Mouse (Mus musculus) intestine, postnatal 0 days (tissue): ENCODE measurements around the gene Fam107a. TPM values are rescaled to one million over a fixed set of nuclear protein-coding genes. Genes with fewer than 3 reads are reported as not detected.

ENCODE experiments used
- ATAC-seq: fragments of 200-750 bp; cut with Nextera tagmentation; 2 replicates; pipeline ENCODE4 v1.8.0; 2017; ENCODE audit warnings: mild to moderate bottlenecking, moderate TSS enrichment, moderate library complexity
- H3K27ac ChIP-seq: fragments of 300-500 bp; sonication (generic); 2 replicates; pipeline ENCODE4 v1.5.1; 2014; ENCODE audit warnings: mild to moderate bottlenecking, low read depth, low read length, moderate library complexity
- H3K27me3 ChIP-seq: fragments of 300-500 bp; sonication (generic); replicated peaks from 2 replicates; pipeline ENCODE4 v1.6.1; 2014; ENCODE audit warnings: low read length, mixed read lengths; ENCODE audit not compliant: control insufficient read depth, insufficient read depth
- H3K36me3 ChIP-seq: fragments of 300-500 bp; sonication (generic); 2 replicates; pipeline ENCODE4 v1.6.1; 2014; ENCODE audit warnings: mild to moderate bottlenecking, moderate library complexity; ENCODE audit not compliant: control insufficient read depth, insufficient read depth
- H3K4me1 ChIP-seq: fragments of 300-500 bp; sonication (generic); replicated peaks from 2 replicates; pipeline ENCODE4 v1.6.1; 2014; ENCODE audit warnings: antibody characterized with exemption, low read length, mixed read lengths; ENCODE audit not compliant: control insufficient read depth, insufficient read depth
- H3K4me2 ChIP-seq: fragments of 300-500 bp; sonication (generic); replicated peaks from 2 replicates; pipeline ENCODE4 v1.6.1; 2014; ENCODE audit warnings: low read depth, mild to moderate bottlenecking, moderate library complexity
- H3K4me3 ChIP-seq: fragments of 300-500 bp; sonication (generic); 2 replicates; pipeline ENCODE4 v1.5.1; 2014; ENCODE audit warnings: low read depth, low read length
- H3K9ac ChIP-seq: fragments of 300-500 bp; sonication (generic); 2 replicates; pipeline ENCODE4 v1.6.1; 2014; ENCODE audit warnings: mild to moderate bottlenecking, low read depth, low read length
- H3K9me3 ChIP-seq: fragments of 300-500 bp; sonication (generic); 2 replicates; pipeline ENCODE4 v1.6.1; 2016; ENCODE audit warnings: mixed run types; ENCODE audit not compliant: control insufficient read depth
- CTCF ChIP-seq: sonication (generic); IDR thresholded peaks from 2 replicates; pipeline ENCODE4 v1.5.1; 2016; ENCODE audit warnings: low read depth, mild to moderate bottlenecking, control low read depth, antibody characterized with exemption, moderate library complexity
- WGBS: fragments of 180-500 bp; shearing (Covaris S2); extraction: QIAGEN DNeasy Blood & Tissue Kit; methylation state at CpG from one replicate; pipeline ENCODE4 v1.1.7; 2014; 5-methylcytosine and 5-hydroxymethylcytosine counted together
- polyA plus RNA-seq: library from polyadenylated mRNA; unstranded; fragments of >200 nt; fragmentation: Nextera tagmentation; extraction: Ambion mirVana; gene quantifications from 2 replicates; pipeline ENCODE4 v1.2.1, GENCODE M21; 2015

Fam107a gene
- polyA plus RNA-seq, 1 experiment from 2014 or later = 0.16 TPM

DNA sequence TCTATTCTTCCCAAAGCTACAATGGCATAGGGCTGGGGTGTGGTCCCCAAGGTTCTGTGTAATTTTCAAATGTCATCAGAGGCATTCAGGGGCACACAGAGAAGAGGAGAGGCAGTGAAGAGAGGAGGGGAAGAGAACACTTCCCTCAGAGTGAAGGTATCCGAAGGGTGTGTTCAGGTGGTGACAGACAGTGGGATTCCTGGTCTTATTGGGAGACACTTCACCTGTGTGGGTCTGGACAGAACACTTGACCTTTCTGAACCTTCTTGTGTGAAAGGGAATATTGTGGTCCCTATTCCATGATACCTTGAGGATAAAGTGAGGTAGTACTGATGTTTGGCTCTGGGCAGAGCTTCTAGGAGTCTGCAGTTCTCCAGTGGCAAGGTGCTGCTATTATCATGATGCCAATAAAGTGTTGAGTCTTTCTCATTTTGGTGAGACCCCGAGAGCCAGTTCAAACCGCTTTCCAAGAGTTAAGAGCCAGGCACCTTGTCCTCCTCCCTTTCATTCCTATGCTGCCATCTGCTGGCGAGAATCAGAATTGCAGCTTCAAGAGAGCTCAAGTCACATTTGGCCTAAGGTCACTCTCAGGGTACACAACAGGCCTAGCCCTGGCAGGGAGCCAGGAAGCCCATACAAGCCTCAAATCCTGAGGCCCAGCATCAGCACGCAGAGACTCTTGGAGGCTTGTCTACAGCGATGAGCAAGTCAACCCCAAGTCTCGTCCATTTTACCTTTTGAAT lies 28.6 kb upstream of the Fam107a start:
- 25% methylated on average over 7 of the region's 7 CpGs for WGBS
- TF ChIP-seq CTCF = peak; percentile 98
- H3K4me3 ChIP-seq = no peak overlapping the region
- no peak overlapping the region for H3K27ac ChIP-seq
- peak; percentile 29; the same call in 1 of the 2 replicates for ATAC-seq
- H3K27me3 ChIP-seq = no peaks in the 10 kb centered on the region
- no peak overlapping the region for H3K4me2 ChIP-seq
- no peaks in the 10 kb centered on the region for H3K4me1 ChIP-seq
- H3K9me3 ChIP-seq = no peaks in the 10 kb centered on the region
- H3K9ac ChIP-seq = no peak overlapping the region
- H3K36me3 ChIP-seq = no peaks in the 10 kb centered on the region

DNA sequence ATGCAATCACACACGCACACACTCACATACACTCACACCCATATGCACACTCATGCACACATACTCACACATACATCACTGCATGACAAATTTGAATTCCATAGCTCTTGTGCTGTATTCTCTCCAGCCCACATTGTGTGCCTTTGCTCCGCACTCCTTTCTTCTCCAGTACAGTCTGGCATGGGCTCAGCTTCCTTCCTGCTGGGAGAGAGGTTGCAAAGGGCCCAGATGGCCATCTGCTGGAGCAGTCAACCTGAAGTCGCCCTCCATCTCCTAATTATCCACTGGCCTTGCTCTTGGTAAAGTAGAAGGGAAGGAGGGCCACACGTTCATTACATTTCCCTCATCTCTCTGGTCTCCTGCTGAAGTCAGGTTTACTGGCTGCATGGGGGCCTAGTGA lies 27.7 kb upstream of the Fam107a start:
- H3K36me3 ChIP-seq = no peaks in the 10 kb centered on the region
- no peak overlapping the region for H3K4me3 ChIP-seq
- H3K27me3 ChIP-seq = no peaks in the 10 kb centered on the region
- no peaks in the 10 kb centered on the region for H3K4me1 ChIP-seq
- no peak overlapping the region for H3K27ac ChIP-seq
- no peaks in the 10 kb centered on the region for H3K9me3 ChIP-seq
- 85% methylated on average over 4 of the region's 4 CpGs for WGBS
- ATAC-seq = no peak
- H3K4me2 ChIP-seq = no peak overlapping the region
- no peak overlapping the region for H3K9ac ChIP-seq
- TF ChIP-seq CTCF = no peak

DNA sequence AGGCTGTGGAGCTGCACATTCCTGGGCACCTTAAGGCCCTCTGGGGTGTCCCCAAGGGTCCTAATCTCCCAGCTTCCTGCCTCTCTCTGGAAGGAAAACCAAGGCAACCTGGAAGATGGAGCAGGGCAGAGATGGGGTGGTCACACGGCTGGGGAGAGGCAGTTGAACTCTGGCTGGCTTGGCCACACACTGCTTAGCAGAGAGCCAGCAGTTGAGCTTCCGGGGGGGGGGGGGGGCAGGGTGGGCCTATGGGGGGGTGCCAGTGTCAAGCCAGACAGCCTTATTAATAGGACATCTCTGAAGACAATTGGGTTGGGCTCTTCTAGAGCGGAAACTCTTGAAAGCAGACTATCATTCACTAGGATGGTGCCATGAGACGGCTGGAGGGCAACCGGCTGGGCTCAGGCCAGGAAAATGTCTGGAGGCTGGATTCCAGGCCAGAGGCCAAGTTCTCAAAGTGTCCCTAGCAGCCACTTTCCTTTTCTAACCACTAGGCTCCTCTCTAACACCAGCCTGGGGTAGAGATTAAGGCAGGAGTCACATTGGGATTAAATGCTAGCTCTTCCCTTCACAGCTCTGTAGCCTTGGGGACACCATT lies 24.8 kb upstream of the Fam107a start:
- H3K27me3 ChIP-seq = no peaks in the 10 kb centered on the region
- H3K9ac ChIP-seq = no peak overlapping the region
- no peak for TF ChIP-seq CTCF
- no peak overlapping the region for H3K27ac ChIP-seq
- no peaks in the 10 kb centered on the region for H3K4me1 ChIP-seq
- H3K9me3 ChIP-seq = no peaks in the 10 kb centered on the region
- H3K4me3 ChIP-seq = no peak overlapping the region
- ATAC-seq = no peak
- H3K36me3 ChIP-seq = no peaks in the 10 kb centered on the region
- 72% methylated on average over 5 of the region's 5 CpGs for WGBS
- no peak overlapping the region for H3K4me2 ChIP-seq

DNA sequence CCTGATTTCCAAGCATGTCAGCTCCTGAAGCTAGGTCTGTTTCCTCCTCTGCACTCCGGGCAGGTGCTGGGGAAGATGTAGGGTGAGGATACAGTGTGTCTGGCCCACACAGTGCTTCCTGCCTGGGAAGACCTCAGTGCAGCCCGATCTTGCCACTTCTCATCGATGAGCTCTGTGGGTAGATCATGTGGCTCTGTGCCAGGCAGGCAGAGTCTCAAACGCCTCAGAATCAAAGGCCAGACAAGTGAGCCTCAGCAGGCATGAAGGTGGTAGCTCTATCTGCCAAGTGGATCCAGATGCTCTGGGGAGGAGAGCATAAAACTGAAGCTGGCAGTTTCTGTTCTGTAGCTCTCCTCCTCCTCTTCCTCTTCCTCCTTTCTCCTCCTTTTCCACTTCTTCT lies 22.4 kb upstream of the Fam107a start:
- no peaks in the 10 kb centered on the region for H3K9me3 ChIP-seq
- H3K27me3 ChIP-seq = no peaks in the 10 kb centered on the region
- H3K4me3 ChIP-seq = no peak overlapping the region
- no peaks in the 10 kb centered on the region for H3K36me3 ChIP-seq
- no peak overlapping the region for H3K4me2 ChIP-seq
- no peaks in the 10 kb centered on the region for H3K4me1 ChIP-seq
- no peak for TF ChIP-seq CTCF
- no peak overlapping the region for H3K9ac ChIP-seq
- ATAC-seq = no peak
- 69% methylated on average over 4 of the region's 4 CpGs for WGBS
- no peak overlapping the region for H3K27ac ChIP-seq

DNA sequence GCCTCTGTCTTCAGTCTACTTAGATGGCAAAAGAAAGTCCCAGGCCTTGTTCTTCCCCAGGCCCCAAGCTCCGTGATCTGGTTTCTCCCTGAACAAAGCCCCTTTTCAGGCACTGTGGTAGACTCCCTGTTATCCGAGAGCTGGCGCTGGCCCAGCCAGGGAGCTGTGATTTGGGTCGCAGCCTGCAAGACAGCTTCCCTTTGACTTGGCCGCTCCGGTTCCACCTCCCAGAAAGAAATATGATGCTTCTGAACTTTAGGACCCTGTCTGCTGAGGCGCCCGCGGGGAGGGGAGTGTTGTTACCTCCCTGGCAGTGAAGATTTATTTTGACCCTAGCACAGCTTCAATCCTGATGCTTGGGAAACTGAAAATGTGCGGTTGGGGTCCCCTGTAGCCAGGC lies 18.1 kb upstream of the Fam107a start:
- H3K27ac ChIP-seq = no peak overlapping the region
- H3K9ac ChIP-seq = no peak overlapping the region

DNA sequence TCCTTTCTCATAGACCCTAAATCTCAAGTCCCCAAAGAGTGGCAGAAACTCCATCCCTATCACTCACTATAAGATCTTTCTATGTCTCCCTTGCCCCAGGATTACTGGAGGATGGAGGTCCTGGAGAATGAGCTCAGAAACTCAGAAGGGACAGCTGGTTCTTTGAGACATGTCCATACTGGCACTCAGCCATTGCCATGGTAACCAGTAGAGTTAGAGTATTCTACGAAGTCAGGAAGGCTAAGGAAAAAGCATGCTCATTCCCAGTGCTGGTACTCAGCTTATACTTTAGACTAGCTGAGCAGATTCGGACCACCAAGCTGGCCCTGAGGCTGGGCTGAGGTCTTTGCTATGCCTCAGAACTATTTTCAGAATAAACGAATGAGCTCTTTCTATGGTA lies 16.7 kb upstream of the Fam107a start:
- no peak overlapping the region for H3K9ac ChIP-seq
- no peaks in the 10 kb centered on the region for H3K36me3 ChIP-seq

More for the DNA sequence above, 18.1 kb upstream of the Fam107a start:
- no peaks in the 10 kb centered on the region for H3K36me3 ChIP-seq
- H3K27me3 ChIP-seq = no peaks in the 10 kb centered on the region
- no peaks in the 10 kb centered on the region for H3K9me3 ChIP-seq
- no peaks in the 10 kb centered on the region for H3K4me1 ChIP-seq
- ATAC-seq = no peak
- WGBS = 59% methylated on average over 10 of the region's 10 CpGs
- TF ChIP-seq CTCF = no peak
- H3K4me3 ChIP-seq = no peak overlapping the region
- H3K4me2 ChIP-seq = no peak overlapping the region

More for the DNA sequence above, 16.7 kb upstream of the Fam107a start:
- no peak overlapping the region for H3K4me2 ChIP-seq
- H3K27ac ChIP-seq = no peak overlapping the region
- no peaks in the 10 kb centered on the region for H3K27me3 ChIP-seq
- no peak for ATAC-seq
- H3K4me3 ChIP-seq = no peak overlapping the region
- no peak for TF ChIP-seq CTCF
- H3K9me3 ChIP-seq = no peaks in the 10 kb centered on the region
- H3K4me1 ChIP-seq = no peaks in the 10 kb centered on the region
- 78% methylated on average over 3 of the region's 3 CpGs for WGBS
